Mouse (Mus musculus) adrenal gland, postnatal 4 days (tissue): ENCODE data around the gene Fbln2. TPM values are rescaled to one million over a fixed set of nuclear protein-coding genes. Genes with fewer than 3 reads are reported as not detected.

Source experiments
- DNase-seq, 2 experiments: peaks; one replicate each; pipeline ENCODE4 v3.0.0; 2021 to 2022; ENCODE audit warnings: low spot score in 2 of 2, mixed read lengths in 2 of 2
- total RNA-seq, 2 experiments: library from RNA; stranded (reverse); gene quantifications; 2 replicates each; pipeline ENCODE4 v1.2.3; 2021

Fbln2 gene
- total RNA-seq, 2 experiments from 2014 or later = 71.7 to 73.5 TPM

DNA sequence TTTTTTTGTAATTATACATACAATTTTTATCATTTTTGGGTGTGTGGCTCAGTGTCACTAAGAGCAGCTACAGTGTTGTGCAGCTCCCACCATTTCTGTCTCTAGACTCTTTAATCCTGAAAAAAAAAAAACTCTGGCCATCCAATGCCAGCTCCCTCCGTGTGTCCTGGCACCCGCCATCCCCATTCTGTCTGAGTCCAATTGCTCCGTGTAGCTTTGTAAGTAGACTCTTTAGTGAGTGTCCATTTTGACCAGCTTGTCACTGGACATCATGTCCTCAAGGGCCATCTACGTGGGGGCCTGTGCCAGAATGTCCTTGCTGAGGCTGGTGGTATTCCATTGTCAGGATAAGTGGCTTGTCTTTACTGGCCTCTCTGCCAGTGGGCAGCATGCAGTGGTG, 13.1 kb downstream of the Fbln2 start:
- DNase-seq = no peak

DNA sequence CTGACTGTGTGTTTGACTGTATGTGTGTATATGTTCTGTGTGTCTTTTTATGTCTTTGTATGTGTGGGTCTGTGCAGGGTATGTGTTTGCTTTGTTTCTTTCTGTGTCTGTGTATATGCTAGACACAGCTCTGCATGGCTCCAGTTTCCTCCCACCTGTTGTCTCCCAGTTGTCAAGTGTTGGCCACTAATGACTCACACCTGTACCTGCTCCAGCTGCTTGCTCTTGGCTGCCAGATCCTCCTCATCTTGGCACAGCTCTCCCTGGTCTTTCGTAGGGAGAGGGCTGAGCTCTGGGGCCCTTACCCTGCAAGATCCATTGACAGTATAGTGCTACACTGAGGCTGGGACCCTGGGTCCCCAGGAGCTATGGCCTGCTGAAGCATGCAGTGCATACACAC, 13.8 kb downstream of the Fbln2 start:
- DNase-seq = no peak

DNA sequence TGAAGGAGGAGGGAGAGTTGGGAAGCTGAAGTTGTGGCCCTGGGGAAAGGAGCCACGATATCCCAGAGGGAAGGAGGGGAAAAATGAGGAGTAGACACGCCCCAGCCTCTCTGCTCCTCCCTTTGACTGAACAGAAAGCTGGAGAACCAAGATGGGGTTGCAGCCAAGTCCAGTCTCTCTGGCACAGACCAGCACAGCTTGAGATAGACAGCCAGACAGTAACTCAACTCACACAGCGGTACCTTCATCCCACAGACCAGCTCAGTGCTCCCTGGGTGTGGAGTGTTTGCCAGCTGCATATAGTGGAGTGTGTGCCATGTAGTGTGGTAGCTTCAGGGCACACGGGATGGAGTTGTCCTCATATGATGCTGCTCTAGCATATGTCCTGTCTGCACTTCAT, 16.7 kb downstream of the Fbln2 start:
- no peak for DNase-seq

DNA sequence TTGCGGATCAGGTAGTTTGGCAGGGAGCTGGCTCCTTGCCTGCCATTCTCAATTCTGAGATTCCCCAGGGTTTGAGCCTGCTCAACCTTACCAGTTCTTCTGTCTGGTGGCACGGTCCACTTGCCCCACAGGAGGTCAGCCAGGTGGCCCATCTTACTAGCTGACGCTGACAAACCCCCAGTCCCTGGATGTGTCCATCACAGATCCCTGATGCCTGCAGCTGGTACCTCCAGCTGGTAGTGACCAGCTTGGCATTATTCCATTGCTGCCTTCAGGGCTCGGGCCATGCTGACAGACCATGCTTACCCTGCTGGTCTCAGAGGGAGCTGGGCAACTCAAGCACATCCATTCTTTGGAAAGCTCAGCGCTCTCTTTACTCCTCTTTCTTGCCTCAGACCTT, 18.7 kb downstream of the Fbln2 start:
- no peak for DNase-seq

DNA sequence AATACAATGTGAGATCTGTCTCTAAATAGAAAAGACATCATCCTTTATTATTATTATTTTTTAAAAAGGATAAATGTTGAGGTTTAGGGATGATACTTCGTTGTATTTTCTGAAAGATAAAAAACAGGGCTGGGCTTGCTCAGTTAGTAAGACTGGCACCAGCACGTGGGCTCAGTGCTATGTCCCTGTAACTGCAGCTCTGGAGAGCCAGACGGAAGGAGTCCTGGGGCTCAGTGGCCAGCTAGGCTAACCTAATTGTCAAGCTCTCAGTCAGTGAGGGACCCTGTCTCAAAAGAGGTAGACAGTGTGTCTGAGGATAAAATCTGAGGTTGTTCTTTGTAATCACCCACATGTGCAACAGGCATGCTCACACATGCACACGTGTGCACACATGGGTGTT, 19.3 kb downstream of the Fbln2 start:
- DNase-seq = no peak

DNA sequence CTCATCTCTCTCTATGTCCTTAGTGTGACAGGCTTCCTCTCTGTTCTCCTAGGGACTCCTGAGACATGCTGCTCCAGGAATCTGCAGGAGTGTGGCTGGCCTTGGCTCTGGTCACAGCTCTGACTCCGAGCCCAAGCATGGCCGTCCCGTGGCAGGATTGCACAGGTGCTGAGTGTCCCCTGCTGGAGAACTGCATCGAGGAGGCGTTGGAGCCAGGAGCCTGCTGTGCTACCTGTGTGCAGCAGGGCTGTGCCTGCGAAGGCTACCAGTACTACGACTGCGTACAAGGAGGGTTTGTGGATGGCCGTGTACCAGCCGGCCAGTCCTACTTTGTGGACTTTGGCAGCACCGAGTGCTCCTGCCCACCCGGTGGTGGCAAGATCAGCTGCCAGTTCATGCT, 20.8 kb downstream of the Fbln2 start:
- no peak for DNase-seq

DNA sequence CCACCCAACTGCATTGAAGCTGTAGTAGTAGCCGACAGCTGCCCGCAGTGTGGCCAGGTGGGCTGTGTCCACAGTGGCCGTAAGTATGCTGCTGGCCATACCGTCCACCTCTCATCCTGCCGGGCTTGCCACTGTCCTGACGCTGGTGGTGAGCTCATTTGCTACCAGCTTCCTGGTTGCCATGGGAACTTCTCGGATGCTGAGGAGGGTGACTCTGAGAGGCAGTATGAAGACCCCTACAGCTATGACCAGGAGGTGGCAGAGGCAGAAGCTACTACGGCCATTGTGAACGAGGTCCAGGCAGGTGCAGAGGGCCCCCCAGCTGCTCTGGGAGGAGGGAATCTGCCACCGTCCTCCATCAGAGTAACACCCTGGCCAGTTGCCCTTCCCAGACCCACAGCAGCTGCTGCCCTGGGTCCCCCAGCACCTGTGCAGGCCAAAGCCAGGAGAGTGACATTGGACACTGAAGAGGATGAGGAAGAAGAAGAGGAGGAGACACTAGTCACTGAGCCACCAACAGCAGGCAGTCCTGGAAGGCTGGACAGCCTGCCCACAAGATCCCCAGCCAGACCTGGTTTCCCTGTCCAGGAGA, 21.3 kb downstream of the Fbln2 start:
- DNase-seq = no peak

DNA sequence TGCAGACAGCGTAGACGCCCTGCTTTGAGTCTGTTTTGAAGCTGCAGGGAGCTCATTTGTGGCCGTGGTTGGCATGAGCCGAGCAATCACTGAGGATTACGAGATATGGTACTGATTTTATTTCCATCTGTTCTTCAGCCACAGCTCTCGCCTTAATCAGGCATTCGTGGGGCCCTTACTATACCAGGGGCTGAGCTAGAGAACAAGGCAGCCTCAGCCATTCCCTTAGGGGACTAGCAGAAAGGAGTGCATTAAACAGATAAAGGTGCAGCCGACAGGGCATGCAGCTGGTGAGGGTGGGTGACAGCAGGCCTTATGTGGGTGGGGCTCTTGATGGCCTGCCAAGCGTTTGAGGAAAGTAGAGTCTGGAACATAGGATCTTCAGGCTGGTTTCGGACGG, 23.8 kb downstream of the Fbln2 start:
- no peak for DNase-seq

DNA sequence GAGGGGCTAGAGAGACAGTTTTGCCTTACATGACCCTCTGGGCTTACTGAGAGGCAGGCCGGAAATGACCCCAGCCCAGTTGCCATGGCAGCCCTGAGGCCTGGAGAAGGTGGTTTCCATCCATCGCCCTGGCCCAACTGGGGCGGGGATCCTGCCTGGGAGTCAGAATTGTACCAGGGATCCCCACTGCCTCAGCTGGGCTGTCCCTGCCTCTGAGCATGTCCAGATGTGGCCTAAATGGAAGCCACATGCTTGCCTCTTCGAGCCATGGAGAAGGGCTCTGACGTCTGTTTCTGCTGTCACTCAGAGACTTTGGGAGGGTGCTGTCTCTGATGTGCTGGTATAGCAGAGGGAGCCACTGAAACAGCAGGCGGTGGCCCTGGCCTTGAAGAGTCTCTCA, 24.2 kb downstream of the Fbln2 start:
- no peak for DNase-seq

DNA sequence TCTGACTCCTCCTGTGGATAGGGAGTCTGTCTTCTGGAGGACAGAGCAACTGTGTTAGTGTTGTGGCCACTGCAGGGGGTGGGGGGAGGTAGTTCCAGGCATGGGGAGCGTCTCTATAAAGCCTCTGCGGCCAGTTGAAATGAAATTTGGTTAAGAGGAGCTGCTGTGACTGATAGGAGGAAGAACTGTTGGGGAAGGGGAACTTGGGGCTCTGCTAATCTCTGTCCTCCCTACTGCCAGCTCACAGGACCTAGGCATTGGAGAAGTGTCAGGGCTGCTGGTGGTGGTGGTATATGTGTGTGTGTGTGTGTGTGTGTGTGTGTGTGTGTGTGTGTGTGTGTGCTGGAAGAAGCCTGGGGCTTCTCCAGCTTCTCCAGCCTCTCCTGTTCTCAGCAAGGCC, 25.0 kb downstream of the Fbln2 start:
- no peak for DNase-seq

DNA sequence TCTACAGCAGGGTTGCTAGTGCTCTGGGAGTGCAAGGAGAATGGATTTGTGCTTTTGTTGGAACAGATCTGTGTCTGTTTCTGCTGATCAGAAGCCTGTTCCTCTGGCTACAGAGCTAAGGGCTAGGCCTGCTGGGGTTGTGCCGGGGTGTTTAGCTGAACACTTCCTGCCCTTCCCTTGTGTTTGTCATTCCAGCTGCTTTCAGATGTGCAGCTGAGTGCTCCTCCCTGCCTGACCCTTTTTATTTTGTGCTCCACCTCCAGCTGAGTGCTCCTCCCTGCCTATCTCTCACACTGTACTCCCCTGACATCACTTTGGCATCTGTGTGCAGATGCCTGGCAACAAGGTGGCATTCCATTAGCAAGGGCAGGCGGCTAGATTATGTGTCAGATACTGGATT, 28.3 kb downstream of the Fbln2 start:
- no peak for DNase-seq

DNA sequence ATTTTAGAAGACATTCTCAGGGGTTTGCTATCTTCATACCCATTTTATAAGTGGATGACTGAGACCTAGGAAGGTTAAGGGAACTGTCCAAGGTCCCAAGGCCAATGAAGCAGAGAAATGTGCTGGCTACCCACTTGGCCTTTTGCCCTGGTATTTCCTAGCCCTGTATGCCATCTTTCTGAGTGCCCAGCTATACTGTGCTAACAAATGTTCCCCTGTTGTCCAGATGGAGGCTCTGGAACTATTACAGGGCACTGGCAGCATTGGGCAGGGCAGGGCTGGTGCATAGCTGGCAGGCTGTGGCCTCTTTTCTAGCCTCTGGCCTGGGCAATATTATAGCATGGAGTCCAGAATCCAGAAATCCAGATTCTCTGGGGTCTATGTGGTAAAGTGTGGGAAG, 28.7 kb downstream of the Fbln2 start:
- DNase-seq = no peak

DNA sequence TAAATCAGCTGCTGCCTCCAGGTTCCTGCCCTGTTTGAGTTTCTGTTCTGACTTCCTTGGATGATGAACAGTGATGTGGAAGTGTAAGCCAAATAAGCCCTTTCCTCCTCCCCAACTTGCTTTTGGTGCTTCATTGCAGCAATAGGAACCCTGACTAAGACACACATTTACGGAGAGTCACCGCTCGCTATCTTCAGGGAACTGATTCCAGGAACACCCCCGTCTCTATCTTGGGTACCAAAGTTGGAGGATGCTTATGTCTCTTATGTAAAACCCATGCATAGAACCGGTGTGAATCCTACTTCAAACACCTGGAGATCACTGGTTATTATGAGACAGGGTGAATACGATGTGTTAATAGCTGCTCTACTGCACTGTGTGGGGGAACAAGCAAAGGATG, 31.1 kb downstream of the Fbln2 start:
- DNase-seq = no peak

DNA sequence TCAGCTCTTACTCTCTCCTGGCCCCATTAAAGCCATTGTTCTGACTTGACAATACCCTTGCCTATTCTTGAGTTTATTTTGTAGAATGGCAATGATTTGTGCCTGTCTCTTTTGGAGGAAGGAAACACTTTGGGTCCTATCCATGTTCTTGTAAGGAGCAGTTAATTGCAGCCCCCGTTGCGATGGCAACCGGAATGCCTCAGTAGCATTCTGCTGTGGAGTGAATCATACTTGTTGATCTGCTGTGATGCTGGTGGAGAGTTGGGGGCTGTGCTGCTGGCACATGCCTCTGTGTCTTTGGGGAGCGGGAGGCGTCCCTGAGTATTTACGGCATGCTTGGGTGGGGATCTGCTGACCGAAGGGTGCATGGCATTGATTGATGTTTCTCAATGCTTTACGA, 32.1 kb downstream of the Fbln2 start:
- no peak for DNase-seq

DNA sequence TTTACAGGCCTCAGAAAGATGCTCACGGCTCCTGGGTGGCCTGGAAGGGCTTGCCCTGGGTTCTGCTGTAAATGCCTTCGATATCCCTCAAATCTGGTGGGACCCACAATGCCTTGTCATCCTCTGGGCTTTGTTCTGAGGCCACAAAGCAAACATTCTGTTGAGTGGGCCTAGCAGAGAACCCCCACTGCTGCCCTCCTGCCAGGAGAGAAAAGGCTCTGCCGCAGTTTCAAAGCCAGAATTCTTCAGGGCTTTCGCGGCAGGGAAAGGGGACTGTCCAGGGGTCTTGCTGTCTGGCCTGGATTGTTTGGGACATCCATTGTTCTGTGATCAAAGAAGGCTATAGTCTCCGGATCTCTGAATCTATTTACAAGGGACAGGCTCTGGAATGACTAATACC, 33.1 kb downstream of the Fbln2 start:
- no peak for DNase-seq

DNA sequence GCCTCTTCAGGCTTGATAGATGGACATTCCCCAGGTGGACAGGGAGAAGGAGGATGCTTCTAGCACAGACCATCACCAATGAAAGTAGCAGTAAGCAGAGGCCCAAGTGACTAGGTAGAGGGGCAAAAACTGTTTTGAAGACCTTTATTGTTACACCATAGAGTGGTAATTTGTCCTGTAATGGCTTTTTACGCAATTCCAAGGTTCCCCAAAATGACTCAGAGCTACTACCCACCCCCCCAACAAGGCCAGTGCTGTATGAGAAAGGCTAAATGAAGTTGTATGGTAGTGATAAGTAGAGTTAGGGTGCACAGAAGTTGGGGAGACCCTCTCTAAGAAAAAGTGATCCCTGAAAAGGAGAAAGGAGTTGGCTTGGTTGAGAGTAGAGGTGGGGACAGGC, 35.1 kb downstream of the Fbln2 start:
- no peak for DNase-seq

DNA sequence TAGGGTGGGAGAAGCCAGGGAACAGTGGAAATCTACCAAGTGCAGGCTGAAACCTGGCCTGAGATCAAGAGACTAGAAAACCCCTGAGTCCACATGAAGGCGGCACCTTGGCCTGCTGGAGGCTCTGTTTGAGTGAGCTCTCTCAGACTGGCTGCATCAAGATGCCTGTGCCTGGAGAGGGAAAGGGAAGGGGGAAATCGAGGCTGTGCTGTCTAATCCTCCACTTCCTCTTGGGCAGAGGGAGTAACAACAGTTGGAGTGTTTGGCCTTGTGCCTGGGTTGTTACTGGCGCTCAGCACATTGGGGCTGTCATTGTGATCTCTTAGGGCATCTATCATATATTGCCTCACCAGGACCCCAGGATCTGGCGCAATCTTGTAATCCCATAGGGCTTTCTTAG, 36.4 kb downstream of the Fbln2 start:
- DNase-seq = no peak

DNA sequence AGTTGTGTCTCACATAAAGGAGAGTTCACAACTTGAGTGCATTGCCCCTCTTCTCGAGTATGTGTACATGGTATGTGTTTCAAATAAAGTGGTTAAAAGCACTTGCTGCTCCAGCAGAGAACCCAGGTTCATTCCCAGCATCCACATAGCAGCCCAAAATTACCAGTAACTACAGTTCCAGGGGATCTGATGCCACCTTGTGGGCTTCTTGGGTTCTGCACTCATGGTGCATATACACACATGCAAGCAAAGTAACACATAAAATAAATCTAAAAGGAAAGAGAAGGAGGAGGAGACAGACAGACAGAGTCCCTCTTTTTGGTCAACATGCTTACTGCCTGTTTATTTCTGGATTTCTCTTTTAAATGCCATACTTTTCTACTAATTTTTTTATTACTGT, 37.5 kb downstream of the Fbln2 start:
- DNase-seq = no peak

DNA sequence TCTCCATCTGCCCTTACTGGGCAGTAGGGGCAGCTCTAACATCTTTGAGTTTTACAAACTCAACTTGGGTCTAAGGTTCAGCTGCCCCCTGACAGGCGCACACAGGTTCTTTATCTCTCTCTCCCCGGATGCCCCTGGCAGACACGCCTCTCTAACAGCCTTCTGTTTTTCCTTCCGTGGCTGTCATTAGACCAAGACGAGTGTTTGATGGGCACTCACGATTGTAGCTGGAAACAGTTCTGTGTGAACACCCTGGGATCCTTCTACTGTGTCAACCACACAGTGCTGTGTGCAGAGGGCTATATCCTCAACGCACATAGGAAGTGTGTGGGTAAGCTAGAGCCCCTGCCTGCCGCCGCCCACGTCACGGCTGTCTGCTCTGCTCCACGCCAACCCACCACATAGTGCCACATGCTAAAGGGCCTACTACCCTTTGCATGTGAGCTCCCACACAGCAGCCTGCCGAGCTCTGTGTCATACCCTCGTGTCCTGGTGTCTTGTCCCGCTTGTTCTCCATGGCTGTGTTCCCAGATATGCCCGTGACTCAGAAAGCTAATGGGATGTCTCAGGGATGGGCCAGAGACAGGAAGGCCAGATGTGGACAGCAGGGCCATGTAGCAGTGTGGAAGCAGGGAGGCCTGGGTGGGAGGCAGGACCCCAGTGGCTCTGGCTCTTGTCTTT, 47.3 kb downstream of the Fbln2 start:
- DNase-seq = no peak

DNA sequence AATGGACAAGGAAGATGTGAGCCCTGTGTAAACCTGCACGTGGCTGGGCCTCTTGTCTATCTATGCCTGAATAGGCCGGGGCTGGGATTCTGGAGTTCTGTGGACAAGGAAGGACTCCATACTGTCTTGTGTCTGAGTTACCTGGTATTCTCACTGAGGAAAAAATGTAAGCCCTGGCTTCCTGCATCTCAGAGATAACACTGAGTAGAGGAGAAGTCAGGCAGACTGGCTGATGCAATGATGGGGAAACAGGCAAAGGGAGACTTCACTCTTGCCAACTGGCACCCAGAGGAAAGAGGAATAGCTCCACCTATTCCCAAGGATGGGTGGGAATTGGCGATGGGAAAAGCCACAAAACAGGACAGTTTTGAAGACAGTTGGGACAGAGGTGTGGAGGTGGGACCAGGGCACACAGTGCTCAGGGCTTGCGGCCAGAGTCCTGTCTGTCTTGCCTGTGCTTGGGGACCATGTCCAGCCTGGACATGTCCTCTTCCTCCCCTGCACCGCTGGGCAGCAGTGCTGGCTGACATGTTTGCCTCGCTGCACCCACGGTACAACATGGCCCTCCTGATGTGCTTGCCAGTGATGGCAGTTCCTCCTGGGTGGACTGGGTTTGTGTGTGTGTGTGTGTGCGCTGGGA, 48.2 kb downstream of the Fbln2 start:
- DNase-seq = no peak

DNA sequence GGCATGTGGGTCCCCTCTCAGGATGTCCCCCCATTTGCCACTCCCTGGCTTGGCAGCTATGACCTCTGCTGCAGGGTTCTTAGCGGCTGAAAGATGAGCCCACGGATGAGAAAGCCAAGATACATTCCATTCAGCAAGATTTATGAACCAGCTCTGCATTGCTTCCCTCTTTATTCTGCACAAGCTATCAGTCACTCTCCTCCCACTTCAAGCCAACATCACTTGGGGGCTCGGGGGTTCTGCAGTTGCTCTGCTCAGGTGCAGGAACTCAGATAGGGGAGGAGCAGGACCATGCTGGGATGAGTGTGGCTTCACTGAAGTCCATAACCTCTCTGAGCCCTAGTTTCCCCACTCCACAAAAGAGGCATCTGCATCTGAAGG, 48.7 kb downstream of the Fbln2 start:
- no peak for DNase-seq

DNA sequence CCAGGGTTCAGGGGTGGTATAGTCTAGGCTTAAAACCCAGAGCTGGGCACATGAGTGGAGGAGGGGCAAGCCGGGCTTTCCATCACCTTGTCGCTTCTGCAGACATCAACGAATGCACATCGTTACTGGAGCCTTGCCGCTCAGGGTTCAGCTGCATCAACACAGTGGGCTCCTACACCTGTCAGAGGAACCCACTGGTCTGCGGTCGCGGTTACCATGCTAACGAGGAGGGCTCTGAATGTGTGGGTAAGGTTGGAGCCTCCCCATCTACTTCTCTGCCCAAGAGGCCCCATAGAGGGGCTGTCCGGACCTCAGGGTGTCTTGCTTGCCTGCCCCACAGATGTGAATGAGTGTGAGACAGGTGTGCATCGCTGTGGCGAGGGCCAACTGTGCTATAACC, 53.4 kb downstream of the Fbln2 start:
- no peak for DNase-seq

DNA sequence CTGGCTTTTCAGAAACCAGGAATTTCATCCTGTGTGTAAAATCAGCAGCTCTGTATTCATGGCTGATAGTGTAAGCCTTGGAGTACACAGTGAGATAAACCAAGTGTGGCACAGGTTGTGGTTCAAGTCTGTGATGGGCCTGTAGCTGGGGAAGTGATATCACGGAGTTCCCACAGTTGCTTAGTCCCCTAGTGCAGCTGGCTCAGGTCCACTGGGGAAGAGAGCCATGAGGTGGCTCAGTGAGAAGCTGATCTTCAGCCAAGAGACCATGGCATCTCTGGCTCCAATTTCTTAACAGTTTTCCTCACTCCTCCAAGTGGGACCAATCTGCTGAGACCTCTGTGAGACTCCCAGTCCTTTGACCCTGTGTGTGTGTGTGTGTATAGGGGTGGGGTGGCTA, 54.4 kb downstream of the Fbln2 start:
- DNase-seq = no peak
